Mouse (Mus musculus) lung, postnatal 0 days (tissue): ENCODE measurements around the gene Erg28. TPM values are rescaled to one million over a fixed set of nuclear protein-coding genes. Genes with fewer than 3 reads are reported as not detected.

Source experiments
- ATAC-seq: fragments of 200-750 bp; cut with Nextera tagmentation; 2 replicates; pipeline ENCODE4 v1.8.0; 2017; ENCODE audit warnings: moderate library complexity
- DNase-seq: peaks from one replicate; pipeline ENCODE4 v3.0.0-alpha.2; 2016; ENCODE audit warnings: low spot score
- H3K27ac ChIP-seq: fragments of 300-500 bp; sonication (generic); 2 replicates; pipeline ENCODE4 v1.5.1; 2014; ENCODE audit warnings: antibody characterized with exemption, mild to moderate bottlenecking, low read length, mixed read lengths
- H3K27me3 ChIP-seq: fragments of 300-500 bp; sonication (generic); replicated peaks from 2 replicates; pipeline ENCODE4 v1.6.1; 2014; ENCODE audit warnings: low read length, mixed read lengths; ENCODE audit not compliant: insufficient read depth
- H3K36me3 ChIP-seq: fragments of 300-500 bp; sonication (generic); 2 replicates; pipeline ENCODE4 v1.6.1; 2014; ENCODE audit warnings: low read length, mixed read lengths; ENCODE audit not compliant: insufficient read depth
- H3K4me1 ChIP-seq: fragments of 300-500 bp; sonication (generic); 2 replicates; pipeline ENCODE4 v1.6.1; 2014; ENCODE audit warnings: antibody characterized with exemption, low read depth, low read length, mixed read lengths; ENCODE audit not compliant: insufficient read depth
- H3K4me2 ChIP-seq: fragments of 300-500 bp; sonication (generic); replicated peaks from 2 replicates; pipeline ENCODE4 v1.6.1; 2014; ENCODE audit warnings: low read depth, mild to moderate bottlenecking, low read length, moderate library complexity, mixed read lengths
- H3K4me3 ChIP-seq: fragments of 300-500 bp; sonication (generic); 2 replicates; pipeline ENCODE4 v1.5.1; 2014; ENCODE audit warnings: low read depth, low read length
- H3K9ac ChIP-seq: fragments of 300-500 bp; sonication (generic); replicated peaks from 2 replicates; pipeline ENCODE4 v1.6.1; 2014; ENCODE audit warnings: low read depth, mild to moderate bottlenecking
- H3K9me3 ChIP-seq: fragments of 300-500 bp; sonication (generic); 2 replicates; pipeline ENCODE4 v1.6.1; 2016; ENCODE audit warnings: low read length, mixed read lengths
- CTCF ChIP-seq: IDR thresholded peaks from 2 replicates; pipeline ENCODE4 v1.5.1; 2016; ENCODE audit warnings: antibody characterized with exemption, mild to moderate bottlenecking
- EP300 ChIP-seq: IDR thresholded peaks from 2 replicates; pipeline ENCODE4 v1.6.1; 2016; ENCODE audit warnings: antibody characterized with exemption, mild to moderate bottlenecking, control low read depth
- whole genome bisulfite sequencing: fragments of 180-500 bp; shearing (Covaris S2); extraction: QIAGEN DNeasy Blood & Tissue Kit; methylation state at CpG from one replicate; pipeline ENCODE4 v1.1.7; 2014; 5-methylcytosine and 5-hydroxymethylcytosine counted together
- polyA plus RNA-seq: library from polyadenylated mRNA; unstranded; fragments of >200 nt; fragmentation: Nextera tagmentation; extraction: Ambion mirVana; gene quantifications from 2 replicates; pipeline ENCODE4 v1.2.1, GENCODE M21; 2015

The Erg28 gene
- polyA plus RNA-seq, 1 experiment from 2014 or later = 80.8 TPM

GRCm38 (mm10) chr12:85828856-85829255 lies 4.5 kb upstream of the Erg28 start:
- ATAC-seq (no peak), DNase-seq (no peak)
- Histone ChIP-seq H3K4me1 (peaks cover 3% of the 10 kb centered on the region; the same call in 1 of the 2 replicates), H3K27ac (no peak overlapping the region), H3K4me2 (no peak overlapping the region), H3K9me3 (no peaks in the 10 kb centered on the region), H3K4me3 (no peak overlapping the region), H3K9ac (no peak overlapping the region), H3K27me3 (no peaks in the 10 kb centered on the region), H3K36me3 (peaks cover 10% of the 10 kb centered on the region; the same call in 1 of the 2 replicates)
- TF ChIP-seq EP300 = no peak
- no peak for TF ChIP-seq CTCF
- WGBS = 96% methylated on average over 3 of the region's 3 CpGs

- 54% methylated on average over 2 of the region's 2 CpGs for WGBS
- H3K9ac ChIP-seq = no peak overlapping the region
- H3K4me1 ChIP-seq = peaks cover 9% of the 10 kb centered on the region; the same call in 1 of the 2 replicates
- ATAC-seq (no peak), DNase-seq (no peak)
- H3K36me3 ChIP-seq = no peaks in the 10 kb centered on the region
- H3K4me2 ChIP-seq = no peak overlapping the region
- no peak for TF ChIP-seq CTCF
- no peak for TF ChIP-seq EP300
- no peak overlapping the region for H3K4me3 ChIP-seq
- no peaks in the 10 kb centered on the region for H3K27me3 ChIP-seq
- no peaks in the 10 kb centered on the region for H3K9me3 ChIP-seq
- no peak overlapping the region for H3K27ac ChIP-seq
These were observed 1.5 kb upstream of the Erg28 start for GRCm38 (mm10) chr12:85825822-85826221.

DNA sequence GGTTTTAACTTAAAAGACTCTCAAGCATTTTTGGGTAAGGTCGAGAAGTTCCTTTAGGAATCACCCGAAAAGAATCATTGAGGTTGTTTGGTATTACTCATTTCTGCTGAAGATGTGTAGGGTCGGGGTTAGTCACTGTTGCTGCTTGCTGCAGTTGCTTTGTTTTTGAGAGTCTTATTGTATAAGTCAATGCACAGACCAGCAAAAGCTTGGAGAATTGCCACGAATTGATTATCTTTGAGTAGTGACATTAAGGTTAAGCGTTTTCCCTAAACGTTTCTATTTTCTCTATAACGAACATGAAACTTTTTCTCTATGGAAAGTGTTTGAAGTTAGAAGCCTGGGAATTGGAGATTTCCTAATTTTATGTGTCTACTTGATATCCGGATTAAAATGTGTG lies 1.0 kb upstream of the Erg28 start:
- H3K9ac ChIP-seq = peak overlapping the region; percentile 62
- no peaks in the 10 kb centered on the region for H3K27me3 ChIP-seq
- no peaks in the 10 kb centered on the region for H3K9me3 ChIP-seq
- 6% methylated on average over 8 of the region's 8 CpGs for WGBS
- peak overlapping the region; percentile 97 for H3K27ac ChIP-seq
- H3K4me3 ChIP-seq = peak overlapping the region; percentile 71
- no peaks in the 10 kb centered on the region for H3K36me3 ChIP-seq
- ATAC-seq = no peak
- H3K4me2 ChIP-seq = peak overlapping the region; percentile 89
- DNase-seq = no peak
- H3K4me1 ChIP-seq = peaks cover 9% of the 10 kb centered on the region; the same call in 1 of the 2 replicates
- TF ChIP-seq EP300 = no peak
- no peak for TF ChIP-seq CTCF

DNA sequence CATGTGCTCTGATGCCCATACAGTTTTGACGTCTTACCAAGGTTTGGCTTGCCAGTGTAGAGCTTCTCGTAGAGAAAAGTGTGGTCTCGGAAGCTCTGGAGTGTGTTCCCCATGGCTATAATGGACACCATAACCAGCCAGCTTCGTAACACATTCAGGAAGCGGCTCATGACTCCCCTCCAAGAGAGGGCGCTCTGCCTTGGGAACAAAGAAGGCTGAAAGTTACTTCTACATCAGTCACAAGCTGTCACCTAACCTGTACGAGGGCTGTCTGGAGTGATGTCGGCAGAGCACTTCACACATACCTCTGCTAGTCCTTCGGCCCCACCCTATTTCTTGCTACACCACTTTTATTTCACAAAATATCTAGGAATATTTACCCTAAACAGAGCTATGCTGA lies 2.3 kb downstream of the Erg28 start:
- TF ChIP-seq CTCF = peak; percentile 65
- no peak; the same call in 1 of the 2 replicates for TF ChIP-seq EP300
- DNase-seq (peak; percentile 76), ATAC-seq (no peak)
- 69% methylated on average over 9 of the region's 9 CpGs for WGBS
- H3K9ac ChIP-seq = no peak overlapping the region
- H3K27ac ChIP-seq = peak overlapping the region; percentile 7; the same call in 1 of the 2 replicates
- no peaks in the 10 kb centered on the region; the same call in 1 of the 2 replicates for H3K36me3 ChIP-seq
- H3K4me3 ChIP-seq = no peak overlapping the region
- H3K9me3 ChIP-seq = no peaks in the 10 kb centered on the region
- H3K4me2 ChIP-seq = no peak overlapping the region
- peaks cover 9% of the 10 kb centered on the region; the same call in 1 of the 2 replicates for H3K4me1 ChIP-seq
- no peaks in the 10 kb centered on the region for H3K27me3 ChIP-seq

DNA sequence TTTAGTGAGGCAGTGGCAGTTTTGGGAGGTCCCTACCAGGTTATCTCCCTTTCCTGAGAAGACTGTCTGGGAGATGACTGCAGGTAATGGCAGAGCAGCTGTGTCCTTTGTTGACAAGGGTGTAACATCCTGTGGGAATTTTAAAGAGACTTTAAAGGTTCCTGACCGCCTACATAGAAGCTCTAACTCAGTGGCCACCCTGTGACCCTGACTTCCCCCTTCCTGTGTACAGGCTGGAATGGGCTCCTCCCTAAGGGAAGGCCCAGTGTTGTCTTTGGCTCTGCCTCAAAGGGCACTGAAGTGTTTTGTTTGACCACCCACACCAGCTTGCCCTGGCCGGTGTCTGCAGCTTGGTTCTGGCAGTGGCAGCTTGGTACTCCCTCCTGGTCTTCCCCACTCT lies 10.8 kb downstream of the Erg28 start:
- no peaks in the 10 kb centered on the region for H3K9me3 ChIP-seq
- H3K9ac ChIP-seq = no peak overlapping the region
- no peaks in the 10 kb centered on the region for H3K27me3 ChIP-seq
- H3K36me3 ChIP-seq = peaks cover 11% of the 10 kb centered on the region; the same call in 1 of the 2 replicates
- peak overlapping the region; percentile 38; the same call in 1 of the 2 replicates for H3K27ac ChIP-seq
- WGBS = 27% methylated on average over 2 of the region's 2 CpGs
- peak; percentile 77 for DNase-seq
- ATAC-seq = peak; percentile 92
- H3K4me2 ChIP-seq = no peak overlapping the region
- no peak overlapping the region for H3K4me3 ChIP-seq
- H3K4me1 ChIP-seq = peaks cover 9% of the 10 kb centered on the region
- TF ChIP-seq EP300 = peak; percentile 72
- TF ChIP-seq CTCF = no peak

GRCm38 (mm10) chr12:85811676-85812075 lies 12.7 kb downstream of the Erg28 start:
- no peak overlapping the region for H3K9ac ChIP-seq
- peaks cover 9% of the 10 kb centered on the region for H3K4me1 ChIP-seq
- TF ChIP-seq EP300 (no peak), CTCF (no peak)
- WGBS = 94% methylated on average over 4 of the region's 4 CpGs
- DNase-seq (no peak), ATAC-seq (no peak)
- H3K4me3 ChIP-seq = no peak overlapping the region
- no peak overlapping the region for H3K4me2 ChIP-seq
- peaks cover 11% of the 10 kb centered on the region; the same call in 1 of the 2 replicates for H3K36me3 ChIP-seq
- H3K27ac ChIP-seq = no peak overlapping the region
- no peaks in the 10 kb centered on the region for H3K9me3 ChIP-seq
- H3K27me3 ChIP-seq = no peaks in the 10 kb centered on the region

DNA sequence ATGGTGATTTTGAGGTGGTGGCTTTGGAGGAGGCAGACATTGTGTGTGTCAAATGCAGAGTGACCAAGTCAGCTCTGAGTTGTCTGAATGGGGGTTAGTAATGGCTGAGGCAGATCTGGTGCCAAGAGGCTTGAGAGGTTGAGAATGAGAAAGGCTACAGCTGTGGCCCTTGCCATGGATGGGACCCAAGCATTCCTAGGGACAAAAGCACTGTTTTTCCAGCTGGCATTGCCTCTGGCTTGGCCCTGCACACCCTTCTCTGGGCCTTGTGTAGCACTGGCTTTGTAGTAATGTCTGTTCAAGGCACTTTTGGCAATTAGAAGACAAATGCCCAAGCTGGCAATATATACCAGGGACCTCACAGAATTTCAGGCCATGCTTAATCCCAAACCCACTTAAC lies 13.4 kb downstream of the Erg28 start:
- TF ChIP-seq EP300 (no peak), CTCF (no peak)

More for the DNA sequence above, 13.4 kb downstream of the Erg28 start:
- Histone ChIP-seq H3K4me1 (peaks cover 9% of the 10 kb centered on the region), H3K27me3 (no peaks in the 10 kb centered on the region), H3K9ac (no peak overlapping the region), H3K36me3 (0 out of 2 replicates have a peak, but pooled peaks cover 4% of the 10 kb centered on the region), H3K4me3 (no peak overlapping the region), H3K4me2 (no peak overlapping the region), H3K9me3 (no peaks in the 10 kb centered on the region), H3K27ac (no peak overlapping the region)
- DNase-seq (no peak), ATAC-seq (no peak)
